ENCODE assay signal across 8 mouse cellular contexts in genomic region chr14:45388345-45389181, GRCm38 (mm10). TPM values are rescaled to one million over a fixed set of nuclear protein-coding genes. Genes with fewer than 3 reads are reported as not detected.
DNase-seq lines count a peak whose midpoint lies in the region; ATAC-seq and TF ChIP-seq lines count a peak whose summit lies in the region.

No protein-coding gene starts in this region.

- H3K4me3 ChIP-seq in MEL (ENCODE audit: control insufficient read depth in 1 of 2, insufficient read depth in 1 of 2, low read depth in 2 of 2, low read length in 2 of 2): peak overlapping the region; percentile 96 to 100
- peak overlapping the region; percentile 63 for H3K4me3 ChIP-seq in forebrain, embryonic 16.5 days (replicated peaks; ENCODE audit: low read length)
- H3K4me3 ChIP-seq in layer of hippocampus, adult 2 months: peak overlapping the region; percentile 97
- peak overlapping the region; percentile 86 for H3K4me3 ChIP-seq in lung, adult 2 months (replicated peaks; ENCODE audit: extremely low read depth, low read depth, low read length)

- peaks cover 3 to 9% of the 10 kb centered on the region in 2 experiments; a peak in 3 of 4 replicates for H3K4me1 ChIP-seq in MEL (ENCODE audit: control insufficient read depth in 1 of 2, insufficient read depth in 2 of 2, low read length in 2 of 2)
- peaks cover 6% of the 10 kb centered on the region; the same call in 1 of the 2 replicates for H3K4me1 ChIP-seq in forebrain, embryonic 16.5 days (replicated peaks; ENCODE audit: control insufficient read depth, insufficient read depth, low read length)
- peaks cover 5% of the 10 kb centered on the region for H3K4me1 ChIP-seq in lung, adult 2 months (ENCODE audit: control insufficient read depth, insufficient read depth, low read length)

- peak; percentile 75 to 83 for TF ChIP-seq POLR2A in MEL (IDR thresholded peaks at IDR 0.05; ENCODE audit: control insufficient read depth in 1 of 2, insufficient read depth in 1 of 2, low read depth in 1 of 2, low read length in 2 of 2, poor library complexity in 1 of 2)
- TF ChIP-seq POLR2A in lung, adult 2 months (IDR thresholded peaks at IDR 0.05; ENCODE audit: borderline replicate concordance, extremely low read depth, low read depth, low read length): peak; percentile 61; the same call in 1 of the 2 replicates

- no peak for TF ChIP-seq CTCF in MEL (IDR thresholded peaks at IDR 0.05 in 2 of 3, conservative IDR thresholded peaks at IDR 0.05 in 1 of 3; ENCODE audit: control insufficient read depth in 1 of 3, insufficient read depth in 1 of 3, low read depth in 2 of 3, low read length in 3 of 3, poor library complexity in 1 of 3, severe bottlenecking in 1 of 3)
- TF ChIP-seq CTCF in layer of hippocampus, adult 2 months (conservative IDR thresholded peaks at IDR 0.05): peak; percentile 45
- no peak for TF ChIP-seq CTCF in lung, adult 2 months (IDR thresholded peaks at IDR 0.05; ENCODE audit: insufficient read depth, low read length)

- H3K27me3 ChIP-seq in MEL (ENCODE audit: control insufficient read depth in 1 of 2, insufficient read depth in 2 of 2, low read length in 2 of 2): no peaks in the 10 kb centered on the region
- H3K27me3 ChIP-seq in forebrain, embryonic 16.5 days (replicated peaks; ENCODE audit: control insufficient read depth, insufficient read depth, low read length): no peaks in the 10 kb centered on the region

- intact Hi-C loops in heart, postnatal 36 days (cut with DNase I): no loop called here

- H3K36me3 ChIP-seq in MEL (ENCODE audit: control insufficient read depth in 1 of 2, insufficient read depth in 2 of 2, low read length in 2 of 2): peaks cover 2 to 20% of the 10 kb centered on the region in 2 experiments; a peak in 3 of 4 replicates
- H3K36me3 ChIP-seq in forebrain, embryonic 16.5 days (ENCODE audit: control insufficient read depth, insufficient read depth): no peaks in the 10 kb centered on the region

- ATAC-seq in forebrain, embryonic 16.5 days: peak; percentile 92
- ATAC-seq in neutrophil, adult 5-6 weeks (ENCODE audit: extremely low read depth, insufficient number of reproducible peaks, low FRiP score, poor library complexity, severe bottlenecking): peak; percentile 53

- peak; percentile 87 for DNase-seq in MEL (ENCODE audit: low read depth, low spot score)
- peak; percentile 97 to 98 for DNase-seq in cerebellum, adult 18-20 months
- peak; percentile 88 to 90 for DNase-seq in heart, postnatal 36 days
- DNase-seq in layer of hippocampus, adult 2 months (ENCODE audit: low spot score in 2 of 2): peak; percentile 86 to 90
- DNase-seq in lung, adult 2 months: peak; percentile 84
- peak; percentile 92 for DNase-seq in testis, postnatal 14 days (ENCODE audit: low spot score)

- under 1% methylated on average over 52 of the region's 71 CpGs for WGBS in forebrain, embryonic 16.5 days
- under 1% methylated on average over 65 of the region's 71 CpGs for WGBS in lung, adult 2 months

- H3K9me3 ChIP-seq in MEL (replicated peaks; ENCODE audit: insufficient read depth, low read length): no peaks in the 10 kb centered on the region
- H3K9me3 ChIP-seq in forebrain, embryonic 16.5 days (ENCODE audit: control insufficient read depth, low read length): no peaks in the 10 kb centered on the region

- no peak for TF ChIP-seq EP300 in MEL (IDR thresholded peaks at IDR 0.05; ENCODE audit: low read depth in 1 of 2, low read length in 2 of 2)

- H3K79me2 ChIP-seq in MEL (ENCODE audit: control insufficient read depth, insufficient read depth, low read length, poor library complexity): peaks cover 14% of the 10 kb centered on the region

- TF ChIP-seq RAD21 in MEL (IDR thresholded peaks at IDR 0.05; ENCODE audit: low read depth, low read length): no peak

- peak overlapping the region; percentile 67 for H3K4me2 ChIP-seq in forebrain, embryonic 16.5 days (ENCODE audit: low read length)

- peak overlapping the region; percentile 85 for H3K27ac ChIP-seq in MEL (ENCODE audit: control insufficient read depth, low read depth, low read length)
- H3K27ac ChIP-seq in forebrain, embryonic 16.5 days (ENCODE audit: low read length): peak overlapping the region; percentile 45
- peak overlapping the region; percentile 90 for H3K27ac ChIP-seq in layer of hippocampus, adult 2 months

- H3K9ac ChIP-seq in MEL (ENCODE audit: control insufficient read depth, low read depth, low read length, poor library complexity, severe bottlenecking): peak overlapping the region; percentile 100
- peak overlapping the region; percentile 78 for H3K9ac ChIP-seq in forebrain, embryonic 16.5 days (replicated peaks; ENCODE audit: low read depth, low read length)

TF ChIP-seq in MEL, 35 proteins besides CTCF, POLR2A, EP300 and RAD21:
- no peak for TF ChIP-seq CHD1 (IDR thresholded peaks at IDR 0.05; ENCODE audit: low read depth, low read length)
- TF ChIP-seq TCF12 (IDR thresholded peaks at IDR 0.05; ENCODE audit: low read depth, low read length): no peak
- no peak for TF ChIP-seq JUND (IDR thresholded peaks at IDR 0.05; ENCODE audit: low read depth, low read length)
- no peak for TF ChIP-seq RCOR1 (IDR thresholded peaks at IDR 0.05; ENCODE audit: low read depth, low read length)
- TF ChIP-seq SIN3A (IDR thresholded peaks at IDR 0.05; ENCODE audit: low read length): peak; percentile 33
- no peak for TF ChIP-seq POLR2AphosphoS5 (IDR thresholded peaks at IDR 0.05; ENCODE audit: borderline replicate concordance, low read depth, low read length)
- TF ChIP-seq SMC3 (IDR thresholded peaks at IDR 0.05; ENCODE audit: low read depth, low read length): no peak
- TF ChIP-seq TBP (IDR thresholded peaks at IDR 0.05; ENCODE audit: low read depth, low read length): peak; percentile 44; the same call in 1 of the 2 replicates
- TF ChIP-seq NELFE (IDR thresholded peaks at IDR 0.05; ENCODE audit: low read depth, low read length): peak; percentile 80
- peak; percentile 12; the same call in 1 of the 2 replicates for TF ChIP-seq ZMIZ1 (IDR thresholded peaks at IDR 0.05; ENCODE audit: low read depth, low read length)
- no peak; the same call in 1 of the 2 replicates for TF ChIP-seq MAZ (IDR thresholded peaks at IDR 0.05; ENCODE audit: low read depth, low read length)
- TF ChIP-seq MAX (IDR thresholded peaks at IDR 0.05; ENCODE audit: low read length): no peak
- TF ChIP-seq POLR2AphosphoS2 (IDR thresholded peaks at IDR 0.05; ENCODE audit: low read length): 0 out of 2 replicates have a peak, but pooled peaks have one; percentile 35
- peak; percentile 53; the same call in 1 of the 2 replicates for TF ChIP-seq MXI1 (IDR thresholded peaks at IDR 0.05; ENCODE audit: low read depth, low read length)
- TF ChIP-seq ELF1 (IDR thresholded peaks at IDR 0.05; ENCODE audit: low read depth, low read length): 0 out of 2 replicates have a peak, but pooled peaks have one; percentile 34
- TF ChIP-seq NRF1 (IDR thresholded peaks at IDR 0.05; ENCODE audit: insufficient read depth, low read depth, low read length, poor library complexity, severe bottlenecking): peak; percentile 65
- TF ChIP-seq HCFC1 (IDR thresholded peaks at IDR 0.05; ENCODE audit: low read depth, low read length): peak; percentile 41; the same call in 1 of the 2 replicates

RNA-seq across cellular contexts. Expression of gene Gnpnat1, which starts 16.1 kb away (rescaled TPM):
- total RNA-seq in MEL (2012; rRNA removed): 22.1 and 24.8 TPM in 2 replicates
- 10 to 100 TPM in 1 of 2 experiments, not detected in 1; 26.8 TPM for polyA plus RNA-seq in MEL (2012; ENCODE audit: insufficient read depth in 1 of 2, insufficient read length in 2 of 2, low read depth in 1 of 2, low replicate concordance in 2 of 2, missing spikeins in 1 of 2)
- polyA plus RNA-seq in forebrain, embryonic 16.5 days (2015; fragmentation: Nextera tagmentation; extraction: Ambion mirVana): 24.8 and 27.2 TPM in 2 replicates
- 10 to 100 TPM; 10.7 to 13.6 TPM for total RNA-seq in heart, postnatal 36 days (2021)
- 10 to 100 TPM; 18.4 to 19.3 TPM for total RNA-seq in layer of hippocampus, adult 2 months (2021)
- polyA plus RNA-seq in lung, adult 2 months (2012; rRNA removed): 3.2 and 3.7 TPM in 2 replicates
- 12.8 and 18.3 TPM in 2 replicates for total RNA-seq in neutrophil, adult 5-6 weeks (2017)

RNA-seq across cellular contexts. Expression of gene Styx, which starts 37.7 kb away (rescaled TPM):
- total RNA-seq in MEL (2012; rRNA removed): 18.0 and 19.9 TPM in 2 replicates
- polyA plus RNA-seq in MEL (2012; ENCODE audit: insufficient read depth in 1 of 2, insufficient read length in 2 of 2, low read depth in 1 of 2, low replicate concordance in 2 of 2, missing spikeins in 1 of 2): 10 to 100 TPM in 1 of 2 experiments, not detected in 1; 27.2 TPM
- polyA plus RNA-seq in forebrain, embryonic 16.5 days (2015; fragmentation: Nextera tagmentation; extraction: Ambion mirVana): 59.2 and 64.2 TPM in 2 replicates
- 10 to 100 TPM; 29.0 to 33.2 TPM for total RNA-seq in heart, postnatal 36 days (2021)
- total RNA-seq in layer of hippocampus, adult 2 months (2021): 10 to 100 TPM; 14.7 to 16.7 TPM
- polyA plus RNA-seq in lung, adult 2 months (2012; rRNA removed): 6.4 and 26.5 TPM in 2 replicates
- 18.2 and 20.6 TPM in 2 replicates for total RNA-seq in neutrophil, adult 5-6 weeks (2017)

RNA-seq across cellular contexts. Expression of gene Psmc6, which starts 59.0 kb away (rescaled TPM):
- total RNA-seq in MEL (2012; rRNA removed): 125 and 156 TPM in 2 replicates
- polyA plus RNA-seq in MEL (2012; ENCODE audit: insufficient read depth in 1 of 2, insufficient read length in 2 of 2, low read depth in 1 of 2, low replicate concordance in 2 of 2, missing spikeins in 1 of 2): 100 to 1,000 TPM; 208 to 270 TPM
- 163 and 178 TPM in 2 replicates for polyA plus RNA-seq in forebrain, embryonic 16.5 days (2015; fragmentation: Nextera tagmentation; extraction: Ambion mirVana)
- total RNA-seq in heart, postnatal 36 days (2021): 100 to 1,000 TPM in 1 of 2 experiments, 10 to 100 TPM in 1; 93.4 to 113 TPM
- 10 to 100 TPM; 98.8 to 99.6 TPM for total RNA-seq in layer of hippocampus, adult 2 months (2021)
- polyA plus RNA-seq in lung, adult 2 months (2012; rRNA removed): 15.1 and 34.2 TPM in 2 replicates
- total RNA-seq in neutrophil, adult 5-6 weeks (2017): 111 and 117 TPM in 2 replicates

Comparison
In these comparisons a context has a peak if more than half of its experiments do, and no peak if none do; other contexts are left out.
1. Peak in every context shown above with its lines: DNase-seq, ATAC-seq, H3K4me3 ChIP-seq and H3K27ac ChIP-seq.